Mouse (Mus musculus) adrenal gland, postnatal 36 days (tissue): ENCODE measurements around the gene Sec22a. TPM values are rescaled to one million over a fixed set of nuclear protein-coding genes. Genes with fewer than 3 reads are reported as not detected.
A peak's percentile ranks its signal among the peaks of the same experiment; 100 is the strongest.

Experiments used
- DNase-seq, 2 experiments: peaks; one replicate each; pipeline ENCODE4 v3.0.0; 2021; ENCODE audit warnings: mixed read lengths in 1 of 2
- total RNA-seq, 2 experiments: library from RNA; stranded (reverse); gene quantifications; 2 replicates each; pipeline ENCODE4 v1.2.3; 2021

Sec22a gene
- total RNA-seq, 2 experiments from 2014 or later, result 22.2 to 32.3 TPM

- DNase-seq, result no peak
Measured at GRCm38 (mm10) chr16:35310551-35311110, 53.1 kb downstream of the Sec22a start.

GRCm38 (mm10) chr16:35309634-35310033 is 54.1 kb downstream of the Sec22a start:
- DNase-seq, result no peak

DNA sequence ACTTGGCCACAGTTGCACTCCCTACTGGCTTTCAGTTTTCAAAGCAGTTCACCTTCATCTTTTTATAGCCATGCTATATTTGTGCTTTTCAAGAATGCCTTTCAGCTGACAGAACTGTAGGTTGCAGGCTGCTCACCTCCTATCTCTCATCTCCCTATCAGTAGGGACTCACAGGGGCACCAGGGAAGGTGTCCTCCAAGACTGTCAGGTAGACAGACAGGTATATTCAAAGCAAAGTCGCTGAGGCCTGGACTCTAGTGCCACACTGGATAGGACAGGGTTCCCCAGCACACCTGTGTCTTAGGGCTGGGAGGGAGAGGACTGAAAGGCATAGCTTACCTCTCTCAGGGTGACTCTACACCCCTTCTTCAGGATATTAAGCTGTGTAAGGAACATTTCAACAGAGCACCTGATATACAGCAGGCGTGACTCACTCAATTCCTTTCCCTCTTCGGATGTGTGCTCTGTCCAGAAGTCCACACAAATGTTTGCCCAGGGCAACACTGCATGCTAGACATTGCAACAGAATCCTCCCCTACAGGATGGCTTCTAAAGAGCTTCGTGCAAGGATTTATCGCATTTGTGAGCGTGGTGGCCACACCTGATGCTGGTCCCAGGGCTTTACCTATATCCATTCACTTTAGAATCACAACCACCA is 55.1 kb downstream of the Sec22a start:
- no peak for DNase-seq

DNA sequence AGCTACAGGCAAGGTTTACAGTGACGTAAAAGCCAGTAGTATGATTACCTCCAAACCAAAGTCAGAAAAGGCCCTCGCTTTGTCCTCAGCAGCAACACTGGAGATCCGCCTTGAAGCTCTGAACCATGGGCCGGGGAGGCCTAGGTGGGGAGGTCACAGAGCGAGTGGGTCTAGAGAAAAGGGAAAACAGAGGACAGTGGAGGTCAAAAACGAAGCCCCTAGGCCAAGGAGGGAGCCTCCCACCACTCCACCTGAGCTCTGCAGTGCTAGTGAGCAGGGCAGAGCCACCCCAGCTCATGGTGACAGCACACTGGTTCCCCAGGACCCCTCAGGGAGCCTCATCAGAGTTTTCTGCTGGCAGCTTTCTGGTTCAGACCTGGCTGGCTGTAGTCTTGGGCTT is 55.7 kb downstream of the Sec22a start:
- DNase-seq, result no peak

DNA sequence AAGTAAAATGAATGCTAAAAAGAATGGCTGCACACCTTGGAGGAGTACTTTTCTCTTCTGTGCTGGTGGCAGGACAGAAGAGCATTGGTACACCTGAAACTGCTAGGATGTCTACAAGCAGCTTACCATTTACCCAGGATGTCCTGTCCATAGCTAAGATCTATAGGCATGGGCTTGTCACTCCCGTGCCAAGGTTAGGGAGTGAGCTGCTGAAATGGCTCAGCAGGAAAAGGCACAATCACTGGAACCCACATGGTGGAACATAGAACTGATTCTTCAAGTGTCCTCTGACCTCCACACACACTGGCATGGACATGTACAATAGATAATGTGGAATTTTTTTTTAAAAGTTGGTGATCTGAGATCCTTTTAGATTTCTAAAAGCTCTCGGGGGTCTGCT is 56.4 kb downstream of the Sec22a start:
- no peak for DNase-seq

- DNase-seq, result no peak
Measured at GRCm38 (mm10) chr16:35306631-35307030, 57.1 kb downstream of the Sec22a start.

- no peak for DNase-seq
Measured at GRCm38 (mm10) chr16:35305226-35305625, 58.5 kb downstream of the Sec22a start.

DNA sequence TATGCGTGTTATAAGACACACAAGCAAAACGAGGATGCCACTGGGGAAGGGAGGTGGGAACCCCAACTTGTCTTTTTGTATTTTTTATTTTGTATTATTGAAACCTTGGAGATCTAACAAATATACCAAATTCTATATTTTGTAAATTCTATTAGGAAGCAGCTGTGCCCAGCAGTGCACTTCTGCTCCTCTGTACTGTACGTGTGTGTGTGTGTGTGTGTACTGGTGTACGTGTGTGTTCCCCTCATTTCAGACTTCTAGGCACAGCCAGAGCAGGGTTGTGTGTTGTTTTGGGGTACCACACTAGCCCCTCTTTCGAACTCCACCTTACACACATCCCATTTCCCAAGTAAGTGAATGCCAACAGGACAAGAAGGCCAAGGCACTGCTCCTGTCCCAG is 59.3 kb downstream of the Sec22a start:
- no peak for DNase-seq

DNA sequence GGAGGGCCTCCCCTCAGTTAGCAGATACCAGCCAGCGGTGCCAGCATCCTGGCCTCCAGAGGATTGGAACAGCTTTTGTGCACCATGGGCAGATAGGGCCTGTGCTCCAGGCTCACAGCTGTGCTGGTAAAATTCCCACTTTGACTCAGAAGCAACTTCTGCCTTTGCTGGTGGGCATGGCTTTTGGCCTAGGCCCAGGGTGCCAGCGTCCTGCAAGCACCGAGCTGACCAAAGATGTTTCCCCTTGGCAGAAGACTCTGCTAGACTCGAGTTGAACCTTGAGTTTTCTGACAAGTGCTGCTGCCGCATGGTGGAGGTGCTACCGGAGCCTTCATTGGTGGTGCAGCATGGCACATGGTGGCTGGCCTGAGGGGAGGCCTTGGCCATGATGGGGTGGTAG is 60.0 kb downstream of the Sec22a start:
- no peak for DNase-seq

- DNase-seq, result peak; percentile 20 to 47
Measured at GRCm38 (mm10) chr16:35302441-35303280, 61.1 kb downstream of the Sec22a start.

GRCm38 (mm10) chr16:35300156-35300555 is 63.6 kb downstream of the Sec22a start:
- DNase-seq, result no peak

- DNase-seq, result peak in 1 of 2 experiments; percentile 18
Measured at GRCm38 (mm10) chr16:35297786-35298185, 65.9 kb downstream of the Sec22a start.

DNA sequence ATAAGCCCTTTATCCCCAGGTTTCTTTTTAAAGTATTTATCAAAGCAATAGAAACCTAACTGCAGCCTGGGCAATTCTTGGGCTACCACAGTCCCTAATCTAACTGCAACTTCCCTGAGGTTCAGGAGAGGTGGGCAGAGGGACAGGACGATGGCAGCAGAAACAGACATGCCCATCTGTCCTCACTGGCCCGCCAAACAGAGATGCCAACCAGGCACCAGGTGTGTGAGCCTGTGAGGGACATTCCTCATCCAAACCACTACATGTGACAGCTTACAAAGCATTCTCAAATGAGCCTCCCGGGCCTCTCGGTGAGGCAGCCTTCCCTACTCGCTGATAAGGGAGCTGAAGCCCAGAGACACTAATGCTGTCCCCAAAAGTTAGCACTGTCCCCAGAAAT is 76.5 kb downstream of the Sec22a start:
- no peak for DNase-seq

- DNase-seq, result peak; percentile 35 to 52
Measured at GRCm38 (mm10) chr16:35285821-35286220, 77.9 kb downstream of the Sec22a start.

DNA sequence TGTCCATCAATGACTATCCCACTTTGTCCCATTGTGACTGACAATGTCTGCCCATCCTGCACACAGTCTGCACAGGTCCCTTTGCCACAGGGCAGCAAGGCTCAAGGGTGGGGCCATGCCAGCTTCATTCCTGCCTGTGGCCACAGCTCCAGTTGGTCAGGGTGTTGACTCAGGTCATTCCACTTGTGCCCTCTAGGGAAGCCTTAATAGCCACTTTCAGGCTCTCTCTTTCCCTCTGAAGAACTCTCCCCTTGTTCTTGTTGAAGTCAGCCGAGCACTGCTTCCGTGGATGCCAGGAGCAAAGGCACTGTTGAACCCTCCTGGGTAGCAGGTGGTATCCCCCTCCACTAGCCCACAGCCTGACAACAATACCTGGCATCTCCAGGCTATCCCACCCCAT is 81.3 kb downstream of the Sec22a start:
- DNase-seq, result no peak

- no peak for DNase-seq
Measured at GRCm38 (mm10) chr16:35278166-35278565, 85.6 kb downstream of the Sec22a start.

- no peak for DNase-seq
Measured at GRCm38 (mm10) chr16:35272417-35272816, 91.3 kb downstream of the Sec22a start.

GRCm38 (mm10) chr16:35271572-35271971 is 92.1 kb downstream of the Sec22a start:
- DNase-seq, result no peak

- DNase-seq, result no peak
Measured at GRCm38 (mm10) chr16:35270945-35271344, 92.8 kb downstream of the Sec22a start.

DNA sequence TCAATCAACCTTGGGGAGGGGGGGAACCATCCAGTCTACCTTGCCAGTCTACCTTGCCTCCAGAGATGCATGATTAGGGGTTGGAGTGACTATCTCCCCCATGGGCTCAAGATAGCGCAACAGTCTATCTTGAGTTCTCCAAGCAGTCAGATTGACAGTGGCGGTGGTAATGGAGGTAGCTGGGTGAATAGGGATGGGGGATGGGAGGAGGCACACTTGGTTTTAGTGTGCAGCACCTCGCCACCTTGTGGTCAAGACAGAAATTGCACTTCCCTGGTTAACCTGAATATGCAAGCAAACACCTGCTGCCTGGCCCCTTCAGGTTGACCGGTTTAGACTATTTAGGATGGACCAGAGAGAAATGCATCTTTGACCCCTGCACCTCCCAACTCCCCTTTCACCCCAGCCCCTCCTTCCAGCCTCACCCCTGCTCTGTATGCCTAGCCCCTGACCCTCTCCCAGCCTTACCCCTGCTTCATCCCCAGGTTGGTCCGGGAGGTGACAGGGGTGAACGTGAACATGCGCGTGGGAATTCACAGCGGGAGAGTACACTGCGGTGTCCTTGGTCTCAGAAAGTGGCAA is 93.3 kb downstream of the Sec22a start:
- peak; percentile 77 to 88 for DNase-seq
